Mouse (Mus musculus): Measurements from ENCODE around the gene Sec11a. TPM values are rescaled to one million over a fixed set of nuclear protein-coding genes. Genes with fewer than 3 reads are reported as not detected.
"Not testable (repeated sequence)": the region's sequence is repeated elsewhere in the genome, so short reads cannot be mapped to it uniquely, and the experiment has no call there.

The Sec11a gene
- total RNA-seq (2021) = 10 to 100 TPM; 30.9 to 37.2 TPM
- long read RNA-seq, experiment 1, transcript Sec11a-201 (6 exons, 1,345 nt) = major isoform, 29 of 31 reads
- long read RNA-seq, experiment 1, partial matches to known transcripts = 0 of 31 reads
- long read RNA-seq, experiment 1, other reads (novel, unspliced or antisense) = 2 of 31 reads
- long read RNA-seq, experiment 2, transcript Sec11a-201 (6 exons, 1,345 nt) = major isoform, 34 of 35 reads
- long read RNA-seq, experiment 2, partial matches to known transcripts = 0 of 35 reads
- long read RNA-seq, experiment 2, other reads (novel, unspliced or antisense) = 1 of 35 reads

DNA sequence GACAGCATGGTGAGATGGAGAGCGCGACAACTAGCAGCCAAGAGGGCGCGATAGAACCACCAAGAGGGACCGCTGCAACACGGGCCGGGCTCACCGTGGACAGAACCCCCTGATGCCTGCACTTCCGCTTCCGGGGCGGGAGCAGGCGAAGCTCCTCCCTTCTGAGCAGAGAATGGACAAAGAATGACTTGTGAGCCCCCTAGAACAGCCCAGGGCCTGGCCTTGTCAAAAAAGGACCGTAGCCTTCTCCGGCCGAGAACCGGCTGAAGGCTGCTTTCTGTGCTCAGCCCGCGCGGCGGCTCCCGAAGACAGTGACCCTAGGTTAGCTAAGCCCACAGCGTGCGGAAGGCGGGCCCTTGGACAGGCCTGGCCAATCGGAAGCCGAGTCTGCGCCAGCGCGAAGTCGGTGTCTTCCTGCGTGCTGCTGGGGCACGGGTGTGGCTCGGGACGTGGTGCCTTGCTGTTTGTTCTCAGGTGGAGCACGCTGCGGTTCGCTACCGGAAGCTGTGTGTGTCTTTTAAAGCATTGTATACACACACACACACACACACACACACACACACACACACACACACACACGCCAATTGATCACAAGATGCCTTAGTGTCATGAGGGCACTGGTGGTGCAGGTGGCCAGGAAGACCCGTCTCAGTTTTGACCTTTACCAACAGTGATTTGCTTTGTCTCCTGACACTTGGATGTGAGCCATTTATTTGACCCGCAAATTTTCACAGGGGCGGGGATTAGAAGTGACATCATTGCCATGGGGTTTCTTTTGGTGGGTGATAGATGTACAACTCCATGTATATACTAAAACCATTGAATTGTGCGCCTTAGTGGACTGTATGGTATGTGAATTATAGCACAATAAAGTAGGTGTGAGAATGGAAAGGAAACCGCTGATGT lies at the start of gene Sec11a:
Gene Sec11a (minus strand): TSS at position 336 of the 906 bp plus-strand sequence.
- intact Hi-C loops (cut with DNase I; ENCODE audit: low total_unique reads) = no loop called here

GRCm38 (mm10) chr7:80995266-80996146 lies 47.9 kb upstream of the Sec11a start:
- intact Hi-C loops (cut with DNase I; ENCODE audit: low total_unique reads) = no loop called here
- DNase-seq = no peak

More for the DNA sequence above, at the start of gene Sec11a:
- DNase-seq = peak; percentile 92

GRCm38 (mm10) chr7:80994663-80995005 lies 47.1 kb upstream of the Sec11a start:
- no peak for DNase-seq
- intact Hi-C loops (cut with DNase I; ENCODE audit: low total_unique reads) = no loop called here

DNA sequence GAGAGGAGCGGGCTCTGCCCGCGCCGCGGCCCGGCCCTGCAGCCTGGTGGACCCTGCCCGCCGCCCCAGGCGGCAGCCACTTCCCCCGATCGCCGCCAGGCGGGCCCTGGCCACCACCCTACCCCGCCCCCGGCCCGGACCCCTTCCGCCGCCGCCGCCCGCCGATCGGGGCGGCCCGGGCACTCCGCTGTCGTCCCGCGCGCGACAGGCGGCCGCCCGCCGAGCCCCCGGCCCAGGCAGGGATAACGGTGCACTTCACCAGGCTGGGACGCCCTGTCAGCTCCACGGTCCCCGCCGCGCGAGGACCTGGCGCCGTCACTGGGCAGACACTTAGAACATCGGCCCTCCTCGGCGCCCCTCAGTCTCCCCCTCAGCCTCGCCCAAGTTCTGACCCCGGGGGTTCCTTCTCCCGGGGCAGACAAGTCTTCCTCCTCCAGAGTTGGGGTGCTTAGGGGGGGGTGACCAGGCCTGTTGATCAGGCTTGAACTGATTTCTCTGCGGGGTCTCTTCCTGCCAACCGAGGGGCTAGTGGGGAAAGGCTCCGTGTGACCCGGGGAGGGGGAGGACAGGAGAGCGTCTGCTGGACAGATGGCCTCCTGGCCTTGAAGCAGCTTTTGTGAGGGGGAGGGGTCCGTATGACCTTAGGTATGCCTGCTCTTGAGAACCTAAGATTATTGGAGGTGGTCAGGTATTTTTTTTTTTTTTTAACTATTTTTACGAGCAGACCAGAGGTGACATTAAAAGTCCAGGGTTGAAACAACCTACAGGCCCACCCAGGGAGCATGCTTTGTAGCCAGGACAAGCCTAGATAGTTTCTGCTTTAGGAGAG lies 46.5 kb upstream of the Sec11a start:
- DNase-seq = peak; percentile 68
- intact Hi-C loops (cut with DNase I; ENCODE audit: low total_unique reads) = no loop called here

GRCm38 (mm10) chr7:80992980-80993833 lies 45.6 kb upstream of the Sec11a start, which contains the start of gene Zfp592:
Zfp592 (plus strand) TSS chr7:80993681.
- intact Hi-C loops (cut with DNase I; ENCODE audit: low total_unique reads) = no loop called here
- DNase-seq = peak; percentile 91

- intact Hi-C loops (cut with DNase I; ENCODE audit: low total_unique reads) = no loop called here
- DNase-seq = peak; percentile 26
Measured at GRCm38 (mm10) chr7:80992631-80992979, 45.0 kb upstream of the Sec11a start.

DNA sequence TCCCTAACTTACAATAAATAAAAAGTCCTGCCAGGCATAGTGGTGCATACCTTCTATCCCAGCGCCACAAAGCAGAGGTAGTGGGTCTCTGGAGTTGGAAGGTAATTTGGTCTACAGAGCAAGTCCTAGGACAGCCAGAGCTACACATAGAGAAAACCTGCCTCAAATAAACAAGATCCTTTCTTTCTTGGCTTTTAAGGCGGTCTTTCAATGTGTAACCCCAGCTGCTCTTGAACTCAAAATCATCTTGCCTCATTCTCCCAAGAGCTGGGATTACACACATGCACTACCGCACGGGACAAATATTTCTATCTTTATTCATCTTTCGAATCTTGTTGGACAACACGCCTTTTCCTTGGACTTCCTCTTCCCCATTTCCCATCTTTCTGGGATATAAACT lies 44.5 kb upstream of the Sec11a start:
- intact Hi-C loops (cut with DNase I; ENCODE audit: low total_unique reads) = no loop called here
- no peak for DNase-seq

DNA sequence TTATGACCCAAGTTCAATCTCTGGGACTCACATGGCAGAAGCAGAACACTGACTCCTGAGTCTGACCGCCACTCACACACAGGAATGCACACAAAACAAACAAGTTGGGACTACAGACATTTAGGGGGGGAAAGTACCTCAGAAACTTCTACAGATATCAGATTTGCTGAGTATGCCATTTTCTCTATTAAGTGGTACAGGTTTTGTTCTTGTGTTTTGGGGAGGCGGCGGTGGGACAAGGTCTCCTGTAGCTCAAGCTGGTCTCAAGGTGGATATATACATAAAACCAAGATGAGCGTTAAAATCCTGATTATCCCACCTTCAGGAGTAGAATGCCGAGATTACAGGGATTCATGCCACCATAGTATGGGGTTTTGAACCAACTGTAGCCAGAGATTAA lies 44.0 kb upstream of the Sec11a start:
- no peak for DNase-seq
- intact Hi-C loops (cut with DNase I; ENCODE audit: low total_unique reads) = no loop called here

- DNase-seq = no peak
- intact Hi-C loops (cut with DNase I; ENCODE audit: low total_unique reads) = no loop called here
Measured at GRCm38 (mm10) chr7:80990276-80990675, 42.7 kb upstream of the Sec11a start.

GRCm38 (mm10) chr7:80987805-80988625 lies 40.4 kb upstream of the Sec11a start:
- intact Hi-C loops (cut with DNase I; ENCODE audit: low total_unique reads) = no loop called here
- DNase-seq = no peak

DNA sequence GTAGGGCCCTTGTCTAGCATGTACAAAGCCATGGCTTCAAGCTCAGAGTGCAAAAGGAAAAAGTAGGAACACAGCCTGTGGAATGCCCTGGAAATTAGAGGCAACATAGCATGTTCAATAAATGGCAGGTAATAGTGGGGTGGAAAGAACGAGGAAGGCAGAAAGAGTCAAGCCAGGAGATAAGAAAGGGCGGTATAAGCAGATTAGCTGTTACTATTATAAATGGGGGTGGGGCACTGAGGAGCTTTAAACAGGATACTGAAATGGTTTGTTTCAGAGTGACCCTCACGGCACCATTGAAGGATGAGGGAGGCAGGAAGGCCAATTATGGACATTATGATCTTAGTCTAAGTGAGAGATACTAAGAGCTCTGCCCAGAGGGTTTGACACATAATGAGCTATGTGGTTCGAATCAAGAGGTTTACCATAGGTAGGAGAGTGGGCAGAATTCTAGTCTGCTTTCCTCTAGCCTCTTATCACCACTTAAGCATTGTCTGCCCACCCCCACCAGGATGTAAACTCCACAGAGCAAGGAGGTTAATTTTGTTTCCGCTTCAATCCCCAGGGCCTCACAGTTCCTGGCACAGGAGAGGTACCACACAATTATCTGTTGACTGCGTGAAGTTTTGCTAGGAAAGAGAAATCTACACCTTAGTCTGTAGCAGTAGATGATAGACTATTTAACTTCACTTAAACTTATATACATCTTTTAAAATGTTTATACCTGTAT lies 39.0 kb upstream of the Sec11a start:
- intact Hi-C loops (cut with DNase I; ENCODE audit: low total_unique reads) = no loop called here
- DNase-seq = no peak

GRCm38 (mm10) chr7:80980566-80980965 lies 33.0 kb upstream of the Sec11a start:
- intact Hi-C loops (cut with DNase I; ENCODE audit: low total_unique reads) = no loop called here
- no peak for DNase-seq

DNA sequence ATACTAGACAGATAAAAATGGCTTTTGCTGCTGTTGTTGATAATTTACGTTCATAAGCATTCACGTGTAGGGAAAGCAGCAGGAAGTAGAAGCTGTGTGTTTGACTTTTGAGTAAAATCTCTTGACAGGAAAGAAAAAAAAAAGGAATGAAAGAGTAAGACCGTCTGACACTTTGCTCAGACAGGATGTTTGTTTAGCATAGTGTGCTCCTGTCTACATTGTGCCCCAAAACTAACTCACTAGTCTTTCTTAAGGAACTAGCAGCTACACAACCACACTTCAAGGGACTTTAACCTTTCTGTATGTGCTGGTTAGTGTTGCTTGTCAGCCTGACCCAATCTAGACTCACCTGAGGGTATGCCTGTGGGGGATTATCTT lies 26.0 kb upstream of the Sec11a start:
- DNase-seq; intact Hi-C loops (cut with DNase I; ENCODE audit: low total_unique reads): not testable (repeated sequence)

DNA sequence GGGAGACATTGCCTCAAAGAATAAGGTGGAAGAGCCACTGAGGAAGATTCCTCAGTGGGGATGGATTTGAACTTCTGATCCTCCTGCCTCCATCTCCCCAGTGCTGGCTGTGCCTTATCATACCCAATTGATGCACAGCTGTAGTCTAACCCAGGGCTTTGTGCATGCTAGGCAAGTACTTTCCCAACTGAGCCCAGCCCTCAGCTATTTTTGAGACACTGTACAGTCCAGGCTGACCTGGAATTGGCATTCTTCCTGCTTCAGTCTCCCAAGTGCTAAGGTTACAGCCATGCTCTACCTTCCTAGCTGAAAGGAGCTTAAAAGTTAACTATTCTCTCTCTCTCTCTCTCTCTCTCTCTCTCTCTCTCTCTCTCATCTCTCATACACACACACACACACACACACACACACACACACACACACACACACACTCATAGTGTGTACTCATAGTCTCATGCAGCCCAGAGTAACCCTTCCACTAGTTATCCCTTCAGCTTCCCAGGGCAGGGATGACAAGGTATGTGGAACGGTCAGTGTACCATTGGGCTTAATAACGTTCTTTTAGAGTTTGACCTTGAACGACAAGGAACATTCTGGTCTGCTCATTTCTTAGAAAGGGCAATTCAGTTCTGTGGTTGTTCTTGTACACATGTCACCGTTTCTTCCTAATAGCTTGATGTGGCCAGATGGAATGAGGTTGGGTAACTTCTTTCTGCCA lies 25.5 kb upstream of the Sec11a start:
- intact Hi-C loops (cut with DNase I; ENCODE audit: low total_unique reads); DNase-seq: not testable (repeated sequence)

- no peak for DNase-seq
- intact Hi-C loops (cut with DNase I; ENCODE audit: low total_unique reads) = no loop called here
Measured at GRCm38 (mm10) chr7:80972082-80972481, 24.5 kb upstream of the Sec11a start.

DNA sequence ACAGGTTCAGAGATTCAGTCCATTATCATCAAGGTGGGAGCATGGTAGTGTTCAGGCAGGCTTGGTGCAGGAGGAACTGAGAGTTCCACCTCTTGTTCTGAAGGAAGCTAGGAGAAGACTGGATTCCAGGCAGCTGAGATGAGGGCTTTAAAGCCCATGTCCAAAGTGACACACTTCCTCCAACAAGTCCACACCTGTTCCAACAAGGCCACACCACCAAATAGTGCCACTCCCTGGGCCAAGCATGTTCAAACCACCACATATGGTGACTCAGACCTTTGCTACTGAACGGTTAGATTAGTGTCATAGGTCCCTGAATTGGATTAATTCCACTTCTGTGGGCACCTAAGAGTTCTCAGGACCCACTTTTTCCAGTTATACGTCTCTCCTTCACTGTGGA lies 23.8 kb upstream of the Sec11a start:
- no peak for DNase-seq

More for the DNA sequence above, 23.8 kb upstream of the Sec11a start:
- intact Hi-C loops (cut with DNase I; ENCODE audit: low total_unique reads) = no loop called here

All from gastrocnemius, postnatal 14 days (tissue).